ENCODE assay signal across 8 mouse cellular contexts in the genomic region with DNA sequence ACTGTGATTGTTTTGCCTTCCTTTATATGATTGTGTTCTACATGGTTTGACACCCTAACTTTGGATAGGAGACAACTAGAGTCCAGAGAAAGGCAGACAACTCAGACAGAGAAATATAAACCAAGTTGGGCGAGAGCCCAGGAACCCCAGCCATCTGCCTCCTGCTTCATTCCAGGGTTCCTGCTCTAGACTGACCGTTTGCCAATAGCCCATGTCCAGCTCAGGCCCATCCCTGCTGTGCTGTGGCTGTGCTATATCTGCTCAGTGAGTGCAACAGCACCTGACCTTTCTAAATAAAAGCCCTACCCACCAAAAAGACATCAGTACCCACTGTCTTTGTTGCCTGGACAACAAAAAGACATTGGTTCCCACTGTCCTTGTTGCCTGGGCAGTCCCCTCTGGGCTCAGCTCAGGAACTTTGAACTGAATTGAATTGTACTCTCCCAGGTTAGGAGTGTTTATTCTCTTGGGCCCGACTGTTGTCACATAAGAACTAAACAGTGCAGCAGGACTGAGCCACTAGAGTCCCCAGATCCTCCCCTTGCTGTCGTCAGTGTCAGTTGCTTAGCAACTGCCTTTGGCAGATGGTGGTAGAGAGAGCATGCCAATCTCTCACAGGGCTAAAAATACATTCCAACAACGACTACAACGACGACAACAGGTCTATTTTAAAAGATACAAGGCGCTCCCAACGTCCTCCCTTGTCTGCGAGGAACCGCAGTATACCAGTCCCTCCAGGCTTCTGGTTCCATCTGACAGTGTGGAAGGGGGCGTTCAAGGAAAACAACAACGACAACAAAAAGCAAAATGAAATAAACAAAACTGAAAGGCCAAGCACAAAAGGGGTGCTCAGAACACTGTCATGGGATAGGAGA. TPM values are rescaled to one million over a fixed set of nuclear protein-coding genes. Genes with fewer than 3 reads are reported as not detected.
DNase-seq lines count a peak whose midpoint lies in the region; ATAC-seq and TF ChIP-seq lines count a peak whose summit lies in the region.

No protein-coding gene starts in this region.

- H3K9ac ChIP-seq in forebrain, embryonic 13.5 days, result no peak overlapping the region
- H3K9ac ChIP-seq in heart, embryonic 15.5 days, result no peak overlapping the region
- H3K9ac ChIP-seq in midbrain, embryonic 16.5 days (ENCODE audit: low read depth, low read length), result no peak overlapping the region

- peak overlapping the region; percentile 35 for H3K4me2 ChIP-seq in forebrain, embryonic 13.5 days
- H3K4me2 ChIP-seq in heart, embryonic 15.5 days, result peak overlapping the region; percentile 50
- H3K4me2 ChIP-seq in midbrain, embryonic 16.5 days (ENCODE audit: low read length), result peak overlapping the region; percentile 33

- TF ChIP-seq POLR2A in spleen, adult 2 months (IDR thresholded peaks at IDR 0.05; ENCODE audit: low read depth, low read length), result no peak

- 0 out of 2 replicates have a peak overlapping the region, but pooled peaks have one; percentile 18 for H3K27ac ChIP-seq in spleen, adult 2 months (ENCODE audit: insufficient read depth, low read length)
- peak overlapping the region; percentile 91 for H3K27ac ChIP-seq in forebrain, embryonic 13.5 days
- peak overlapping the region; percentile 95 for H3K27ac ChIP-seq in heart, embryonic 15.5 days
- peak overlapping the region; percentile 87 for H3K27ac ChIP-seq in midbrain, embryonic 16.5 days (ENCODE audit: low read length)

- ATAC-seq in forebrain, embryonic 13.5 days, result peak; percentile 90
- peak; percentile 94 for ATAC-seq in heart, embryonic 15.5 days (replicated peaks; ENCODE audit: insufficient number of reproducible peaks, insufficient read depth, low FRiP score, low read depth)
- peak; percentile 93 for ATAC-seq in midbrain, embryonic 16.5 days

- no peak for DNase-seq in spleen, adult 2 months (ENCODE audit: low read depth in 1 of 2, low spot score in 2 of 2)
- DNase-seq in spleen, adult 12 weeks (ENCODE audit: low spot score), result no peak
- peak; percentile 75 to 87 for DNase-seq in left cerebral cortex, adult 18-20 months (ENCODE audit: low spot score in 2 of 2)
- DNase-seq in thymus, postnatal 14 days, result no peak
- no peak for DNase-seq in thymus, postnatal 10 days (ENCODE audit: low spot score in 2 of 2)

- 51% methylated on average over 13 of the region's 13 CpGs for WGBS in spleen, adult 2 months
- 29% methylated on average over 13 of the region's 13 CpGs for WGBS in forebrain, embryonic 13.5 days
- WGBS in heart, embryonic 15.5 days, result 22% methylated on average over 13 of the region's 13 CpGs
- WGBS in midbrain, embryonic 16.5 days, result 21% methylated on average over 13 of the region's 13 CpGs

- no peaks in the 10 kb centered on the region for H3K4me1 ChIP-seq in spleen, adult 2 months (ENCODE audit: control insufficient read depth, insufficient read depth, insufficient read length)
- H3K4me1 ChIP-seq in forebrain, embryonic 13.5 days, result peaks cover 68% of the 10 kb centered on the region
- peaks cover 30% of the 10 kb centered on the region for H3K4me1 ChIP-seq in heart, embryonic 15.5 days (replicated peaks)
- H3K4me1 ChIP-seq in midbrain, embryonic 16.5 days (ENCODE audit: control insufficient read depth, insufficient read depth, low read length), result peaks cover 38% of the 10 kb centered on the region

- 0 out of 2 replicates have a peak, but pooled peaks cover 9% of the 10 kb centered on the region for H3K9me3 ChIP-seq in forebrain, embryonic 13.5 days (replicated peaks)
- no peaks in the 10 kb centered on the region for H3K9me3 ChIP-seq in heart, embryonic 15.5 days (replicated peaks)
- no peaks in the 10 kb centered on the region for H3K9me3 ChIP-seq in midbrain, embryonic 16.5 days (replicated peaks; ENCODE audit: control insufficient read depth, low read length, poor library complexity, severe bottlenecking)

- no peak overlapping the region for H3K4me3 ChIP-seq in spleen, adult 2 months (ENCODE audit: extremely low read depth, insufficient read depth, insufficient read length)
- no peak overlapping the region for H3K4me3 ChIP-seq in forebrain, embryonic 13.5 days
- 0 out of 2 replicates have a peak overlapping the region, but pooled peaks have one; percentile 13 for H3K4me3 ChIP-seq in heart, embryonic 15.5 days
- no peak overlapping the region for H3K4me3 ChIP-seq in midbrain, embryonic 16.5 days (ENCODE audit: low read depth, low read length)

- H3K27me3 ChIP-seq in spleen, adult 2 months (ENCODE audit: control insufficient read depth, insufficient read depth, low read length), result no peaks in the 10 kb centered on the region
- H3K27me3 ChIP-seq in forebrain, embryonic 13.5 days, result no peaks in the 10 kb centered on the region
- H3K27me3 ChIP-seq in heart, embryonic 15.5 days, result no peaks in the 10 kb centered on the region
- no peaks in the 10 kb centered on the region for H3K27me3 ChIP-seq in midbrain, embryonic 16.5 days (ENCODE audit: control insufficient read depth, insufficient read depth, low read depth, low read length)

- TF ChIP-seq CTCF in spleen, adult 2 months (IDR thresholded peaks at IDR 0.05; ENCODE audit: extremely low read depth, insufficient read depth, insufficient read length, insufficient replicate concordance), result no peak

- no peaks in the 10 kb centered on the region for H3K36me3 ChIP-seq in spleen, adult 2 months (ENCODE audit: control insufficient read depth, insufficient read depth, low read length)
- 0 out of 2 replicates have a peak, but pooled peaks cover 2% of the 10 kb centered on the region for H3K36me3 ChIP-seq in forebrain, embryonic 13.5 days (ENCODE audit: poor library complexity, severe bottlenecking)
- H3K36me3 ChIP-seq in heart, embryonic 15.5 days, result no peaks in the 10 kb centered on the region
- no peaks in the 10 kb centered on the region for H3K36me3 ChIP-seq in midbrain, embryonic 16.5 days (ENCODE audit: control insufficient read depth, insufficient read depth, low read length)

RNA-seq across cellular contexts. Expression of a gene that starts 33.9 kb away (rescaled TPM):
- 0.08 TPM in 1 of 2 replicates, not detected in the other for polyA plus RNA-seq in spleen, adult 2 months (2012; rRNA removed)
- 0.10 and 0.31 TPM in 2 replicates for polyA plus RNA-seq in forebrain, embryonic 13.5 days (2015; fragmentation: Nextera tagmentation; extraction: Ambion mirVana)
- polyA plus RNA-seq in heart, embryonic 15.5 days (2015; fragmentation: Nextera tagmentation; extraction: Ambion mirVana), result 0.15 and 0.25 TPM in 2 replicates
- total RNA-seq in left cerebral cortex, adult 18-20 months (2021), result 1 to 10 TPM in 1 of 2 experiments, under 1 TPM in 1; 0.98 to 1.3 TPM
- 0.30 and 0.44 TPM in 2 replicates for polyA plus RNA-seq in midbrain, embryonic 16.5 days (2015; fragmentation: Nextera tagmentation; extraction: Ambion mirVana)

Comparison
In these comparisons a context has a peak if more than half of its experiments do, and no peak if none do; other contexts are left out.
1. DNase-seq: peak in left cerebral cortex, adult 18-20 months (2 of 2); none in spleen, adult 2 months (0 of 2), spleen, adult 12 weeks (single experiment), thymus, postnatal 14 days (single experiment) and thymus, postnatal 10 days (0 of 2).
2. H3K27ac ChIP-seq: peak in every context shown above with its lines; median percentile 95 in heart, embryonic 15.5 days; 91 in forebrain, embryonic 13.5 days; 87 in midbrain, embryonic 16.5 days; 18 in spleen, adult 2 months.
3. Peak in every context shown above with its lines, with median percentiles within 50 percentile points of each other: ATAC-seq and H3K4me2 ChIP-seq.